Mouse (Mus musculus): ENCODE measurements around the gene Moxd2. TPM values are rescaled to one million over a fixed set of nuclear protein-coding genes. Genes with fewer than 3 reads are reported as not detected.

Moxd2 gene
- total RNA-seq (2023): not detected in 2 replicates

DNA sequence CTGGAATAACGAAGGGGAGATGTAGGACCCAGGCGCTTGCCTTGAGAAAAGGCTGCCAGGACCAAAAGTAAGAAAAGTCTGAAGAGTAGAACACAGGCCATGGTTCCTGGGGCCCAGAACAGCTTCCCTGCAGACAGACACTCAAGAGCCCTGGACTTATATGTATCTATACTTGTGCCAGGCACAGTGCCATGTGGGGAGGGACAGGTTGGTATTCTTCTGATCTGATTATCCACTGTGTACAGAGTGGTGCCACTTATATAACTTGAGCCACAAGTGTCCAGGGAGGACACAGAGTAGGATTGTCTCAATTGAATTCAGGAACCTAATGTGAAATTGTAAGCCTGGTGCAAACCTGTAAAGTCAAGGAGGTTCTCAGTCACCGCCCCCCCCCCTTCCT is at the start of gene Moxd2:
Gene Moxd2 (minus strand): TSS at position 101 of the 400 bp plus-strand sequence.

DNA sequence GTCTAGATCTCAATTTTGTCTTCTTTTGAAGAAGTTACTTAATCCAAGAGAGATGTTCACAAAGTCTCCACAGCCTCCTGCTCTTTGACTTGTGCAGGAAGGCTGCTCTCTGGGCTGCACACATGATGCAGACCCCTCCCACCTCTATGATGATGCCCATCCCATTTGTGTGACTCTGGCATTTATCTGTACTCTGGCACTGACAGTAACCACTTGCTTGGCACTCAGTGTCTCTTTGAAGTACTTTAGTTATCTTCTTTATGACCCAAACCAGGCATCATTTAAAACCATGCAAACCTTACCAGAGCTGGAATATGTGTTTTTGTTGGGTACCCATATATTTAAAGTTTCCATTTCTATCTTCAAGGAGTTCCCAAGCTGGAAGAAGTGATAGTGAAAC is 13.0 kb upstream of the Moxd2 start, which contains the start of gene Prss58:
Gene Prss58 (minus strand): TSS at position 101 of the 400 bp plus-strand sequence.

Other genes starting within 250 kb of the Moxd2 start
- not detected in 2 replicates for gene Prss58, start 12.9 kb upstream of the Moxd2 start, total RNA-seq (2023)
- gene 1700074P13Rik, start 53.1 kb upstream of the Moxd2 start, total RNA-seq (2023): not detected in 2 replicates
- gene Gm4744, start 64.4 kb upstream of the Moxd2 start, total RNA-seq (2023): not detected in 2 replicates
- not detected in 2 replicates for gene 1810009J06Rik, start 77.3 kb upstream of the Moxd2 start, total RNA-seq (2023)
- not detected in 2 replicates for gene Gm2663, start 112.0 kb upstream of the Moxd2 start, total RNA-seq (2023)
- gene 2210010C04Rik, start 148.0 kb upstream of the Moxd2 start, total RNA-seq (2023): not detected in 2 replicates